Mouse (Mus musculus) C2C12 (cell line): ENCODE results near the gene Samd4b. TPM values are rescaled to one million over a fixed set of nuclear protein-coding genes. Genes with fewer than 3 reads are reported as not detected.

Source experiments
- H3K27me3 ChIP-seq: one replicate; pipeline ENCODE4 v1.6.1; 2011; ENCODE audit not compliant: control insufficient read depth, insufficient read depth, insufficient read length
- H3K36me3 ChIP-seq: one replicate; pipeline ENCODE4 v1.6.1; 2011; ENCODE audit not compliant: control insufficient read depth, insufficient read depth
- H3K4me3 ChIP-seq: one replicate; pipeline ENCODE4 v1.5.1; 2011; ENCODE audit warnings: mild to moderate bottlenecking, control low read depth; ENCODE audit not compliant: poor library complexity, insufficient read depth, severe bottlenecking
- H3K79me2 ChIP-seq: one replicate; pipeline ENCODE4 v1.6.1; 2011; ENCODE audit not compliant: control insufficient read depth, insufficient read depth
- H3K79me3 ChIP-seq: one replicate; pipeline ENCODE4 v1.6.1; 2011; ENCODE audit warnings: low read depth, control low read depth
- H3ac ChIP-seq: one replicate; pipeline ENCODE3; 2011; ENCODE audit warnings: low read depth; ENCODE audit not compliant: control insufficient read depth, insufficient read length
- CEBPB ChIP-seq: IDR thresholded peaks from one replicate; pipeline ENCODE4 v1.6.1; 2011; ENCODE audit warnings: low read depth, mild to moderate bottlenecking, control low read depth, moderate library complexity
- CTCF ChIP-seq: IDR thresholded peaks from one replicate; pipeline ENCODE4 v1.5.1; 2011; ENCODE audit not compliant: control insufficient read depth, insufficient read depth, insufficient read length
- FOSL1 ChIP-seq: IDR thresholded peaks from one replicate; pipeline ENCODE4 v1.8.0; 2011; ENCODE audit warnings: mild to moderate bottlenecking, low read length; ENCODE audit not compliant: poor library complexity, insufficient read depth, severe bottlenecking
- MAX ChIP-seq: IDR thresholded peaks from one replicate; pipeline ENCODE4 v1.6.1; 2011; ENCODE audit warnings: mild to moderate bottlenecking, control low read depth
- MYOD1 ChIP-seq: IDR thresholded peaks from one replicate; pipeline ENCODE4 v1.6.1; 2011; ENCODE audit warnings: low read depth; ENCODE audit not compliant: control insufficient read depth, insufficient read length
- MYOG ChIP-seq: IDR thresholded peaks from one replicate; pipeline ENCODE4 v1.6.1; 2011; ENCODE audit not compliant: control insufficient read depth, insufficient read length; ENCODE audit errors: extremely low read depth
- USF1 ChIP-seq: IDR thresholded peaks from one replicate; pipeline ENCODE4 v1.6.1; 2011; ENCODE audit warnings: low read depth, mild to moderate bottlenecking, control low read depth, moderate library complexity
- polyA plus RNA-seq: library from polyadenylated mRNA; unstranded; fragments of >200 nt; fragmentation: generic; extraction: Trizol; gene quantifications from one replicate; pipeline ENCODE4 v1.2.1, GENCODE M21; 2012; ENCODE audit warnings: missing spikeins

Samd4b gene
- polyA plus RNA-seq, 1 experiment, result 42.6 TPM

- Histone ChIP-seq H3ac (no peak overlapping the region), H3K79me3 (peaks cover 28% of the 10 kb centered on the region), H3K27me3 (no peaks in the 10 kb centered on the region), H3K79me2 (peaks cover 63% of the 10 kb centered on the region), H3K4me3 (no peak overlapping the region), H3K36me3 (peaks cover 6% of the 10 kb centered on the region)
- no peak for TF ChIP-seq USF1
- TF ChIP-seq MAX, result no peak
- no peak for TF ChIP-seq CTCF
- TF ChIP-seq CEBPB, result no peak
- TF ChIP-seq MYOD1, result no peak
- no peak for TF ChIP-seq FOSL1
- TF ChIP-seq MYOG, result no peak
Measured at GRCm38 (mm10) chr7:28595751-28596435, 2.1 kb downstream of the Samd4b start.

- peaks cover 88% of the 10 kb centered on the region for H3K79me2 ChIP-seq
- H3K79me3 ChIP-seq, result peaks cover 43% of the 10 kb centered on the region
- TF ChIP-seq FOSL1 (no peak), MYOG (no peak), MAX (no peak), CTCF (no peak), MYOD1 (no peak), CEBPB (no peak), USF1 (no peak)
- H3K27me3 ChIP-seq, result no peaks in the 10 kb centered on the region
- no peak overlapping the region for H3K4me3 ChIP-seq
- H3ac ChIP-seq, result no peak overlapping the region
- peaks cover 6% of the 10 kb centered on the region for H3K36me3 ChIP-seq
Measured at GRCm38 (mm10) chr7:28593206-28594111, 4.5 kb downstream of the Samd4b start.

GRCm38 (mm10) chr7:28591862-28592261, 6.1 kb downstream of the Samd4b start:
- Histone ChIP-seq H3K79me3 (peaks cover 40% of the 10 kb centered on the region), H3K36me3 (peaks cover 6% of the 10 kb centered on the region), H3K79me2 (peaks cover 95% of the 10 kb centered on the region), H3K4me3 (no peak overlapping the region), H3ac (no peak overlapping the region), H3K27me3 (no peaks in the 10 kb centered on the region)
- TF ChIP-seq MAX, result no peak
- TF ChIP-seq MYOG, result no peak

- Histone ChIP-seq H3K36me3 (no peaks in the 10 kb centered on the region), H3K79me3 (peaks cover 28% of the 10 kb centered on the region), H3K4me3 (no peak overlapping the region), H3K79me2 (peaks cover 100% of the 10 kb centered on the region), H3K27me3 (no peaks in the 10 kb centered on the region), H3ac (no peak overlapping the region)
- TF ChIP-seq MYOG (no peak), MYOD1 (no peak), MAX (no peak), CEBPB (no peak), CTCF (no peak), USF1 (no peak), FOSL1 (no peak)
Measured at GRCm38 (mm10) chr7:28587644-28588043, 10.3 kb downstream of the Samd4b start.

- H3K79me2 ChIP-seq, result peaks cover 100% of the 10 kb centered on the region
- TF ChIP-seq MYOD1 (no peak), CEBPB (no peak), CTCF (no peak), MYOG (no peak), FOSL1 (no peak), USF1 (no peak), MAX (no peak)
- no peak overlapping the region for H3ac ChIP-seq
- no peaks in the 10 kb centered on the region for H3K36me3 ChIP-seq
- no peaks in the 10 kb centered on the region for H3K27me3 ChIP-seq
- H3K4me3 ChIP-seq, result no peak overlapping the region
- H3K79me3 ChIP-seq, result peaks cover 33% of the 10 kb centered on the region
Measured at GRCm38 (mm10) chr7:28586663-28587411, 11.1 kb downstream of the Samd4b start.

GRCm38 (mm10) chr7:28585001-28585400, 12.9 kb downstream of the Samd4b start:
- Histone ChIP-seq H3K27me3 (no peaks in the 10 kb centered on the region), H3K79me3 (peaks cover 28% of the 10 kb centered on the region), H3ac (no peak overlapping the region), H3K36me3 (no peaks in the 10 kb centered on the region), H3K4me3 (no peak overlapping the region), H3K79me2 (peaks cover 98% of the 10 kb centered on the region)
- TF ChIP-seq CEBPB, result no peak
- TF ChIP-seq CTCF, result no peak
- TF ChIP-seq MAX, result no peak
- no peak for TF ChIP-seq FOSL1
- TF ChIP-seq MYOD1, result no peak
- TF ChIP-seq USF1, result no peak
- no peak for TF ChIP-seq MYOG
